Mouse (Mus musculus): ENCODE results near the gene Phactr1.

- TF ChIP-seq RAD21 (IDR thresholded peaks at IDR 0.05; ENCODE audit: low read depth, low read length) (no peak), ETS1 (IDR thresholded peaks at IDR 0.05; ENCODE audit: low read depth, low read length) (no peak), POLR2A (IDR thresholded peaks at IDR 0.05; ENCODE audit: control insufficient read depth in 1 of 2, insufficient read depth in 1 of 2, low read depth in 1 of 2, low read length in 2 of 2, poor library complexity in 1 of 2) (no peak), USF1 (IDR thresholded peaks at IDR 0.05; ENCODE audit: low read depth, low read length) (no peak), CTCF (IDR thresholded peaks at IDR 0.05 in 2 of 3, conservative IDR thresholded peaks at IDR 0.05 in 1 of 3; ENCODE audit: control insufficient read depth in 1 of 3, insufficient read depth in 1 of 3, low read depth in 2 of 3, low read length in 3 of 3, poor library complexity in 1 of 3, severe bottlenecking in 1 of 3) (no peak), MAZ (IDR thresholded peaks at IDR 0.05; ENCODE audit: low read depth, low read length) (no peak), TAL1 (IDR thresholded peaks at IDR 0.05; ENCODE audit: low read length) (no peak), GABPA (IDR thresholded peaks at IDR 0.05; ENCODE audit: low read depth, low read length) (no peak), ZNF384 (IDR thresholded peaks at IDR 0.05; ENCODE audit: low read depth, low read length) (no peak), SMC3 (IDR thresholded peaks at IDR 0.05; ENCODE audit: low read depth, low read length) (no peak), GATA1 (IDR thresholded peaks at IDR 0.05; ENCODE audit: low read depth, low read length) (no peak)
Observed at GRCm38 (mm10) chr13:42894598-42894997, 214.2 kb downstream of the Phactr1 start.
